Mouse (Mus musculus): ENCODE data around the gene Ttc28.

- TF ChIP-seq POLR2A (IDR thresholded peaks at IDR 0.05; ENCODE audit: control insufficient read depth, extremely low read depth, insufficient read depth, low read length, poor library complexity) (no peak), CTCF (IDR thresholded peaks at IDR 0.05; ENCODE audit: borderline replicate concordance, control insufficient read depth, extremely low read depth, insufficient read depth, low read length, poor library complexity) (no peak)
Observed at GRCm38 (mm10) chr5:111075841-111076240, 196.2 kb downstream of the Ttc28 start.
